16 mouse cellular contexts compared by ENCODE assay signal in genomic region chr19:3894294-3894693, GRCm38 (mm10).
"Had no signal": no experiment of that assay in that cellular context is flagged by ENCODE, and none has a peak within 500 bp of the region (broad histone marks: within the 10 kb centered on the region; RNA-seq: fewer than 3 reads in every experiment).

No protein-coding gene starts in this region.

- H3K27ac ChIP-seq: kidney, embryonic 15.5 days; limb, embryonic 15.5 days; liver, embryonic 14.5 days; macrophage; neural tube, embryonic 12.5 days; stomach, embryonic 15.5 days had no signal

- H3K4me2 ChIP-seq: kidney, embryonic 15.5 days; limb, embryonic 15.5 days; lung, embryonic 14.5 days; midbrain, embryonic 11.5 days; stomach, embryonic 15.5 days had no signal

- H3K4me1 ChIP-seq: kidney, embryonic 15.5 days; limb, embryonic 15.5 days; stomach, embryonic 15.5 days had no signal

- H3K4me3 ChIP-seq: kidney, embryonic 15.5 days; limb, embryonic 15.5 days; neural tube, embryonic 12.5 days; stomach, embryonic 15.5 days had no signal

- DNase-seq: kidney, postnatal 14 days; layer of hippocampus, adult 9-11 months; layer of hippocampus, postnatal 36 days; lung, embryonic 14.5 days; lung, postnatal 14 days; right cerebral cortex, postnatal 14 days; thymus, adult 2 months; thymus, postnatal 25 days had no signal

- H3K9me3 ChIP-seq: kidney, embryonic 15.5 days; limb, embryonic 15.5 days; megakaryocyte, embryonic 14.5 days; neural tube, embryonic 12.5 days; stomach, embryonic 15.5 days had no signal

- H3K27me3 ChIP-seq: kidney, embryonic 15.5 days; limb, embryonic 15.5 days; megakaryocyte, embryonic 14.5 days; neural tube, embryonic 12.5 days; stomach, embryonic 15.5 days had no signal

- H3K9ac ChIP-seq: kidney, embryonic 15.5 days; limb, embryonic 15.5 days; liver, embryonic 14.5 days; lung, embryonic 14.5 days; neural tube, embryonic 12.5 days; stomach, embryonic 15.5 days had no signal
